Comparison of ENCODE assay signal across 8 mouse cellular contexts in genomic region chr4:99660073-99660611, GRCm38 (mm10). TPM values are rescaled to one million over a fixed set of nuclear protein-coding genes. Genes with fewer than 3 reads are reported as not detected.
DNase-seq lines count a peak whose midpoint lies in the region; ATAC-seq lines count a peak whose summit lies in the region.

No protein-coding gene starts in this region.

- H3K4me3 ChIP-seq in megakaryocyte, embryonic 14.5 days (replicated peaks) = peak overlapping the region; percentile 88
- H3K4me3 ChIP-seq in intestine, embryonic 15.5 days (replicated peaks) = no peak overlapping the region

- H3K9ac ChIP-seq in intestine, embryonic 15.5 days = no peak overlapping the region

- H3K36me3 ChIP-seq in megakaryocyte, embryonic 14.5 days (replicated peaks; ENCODE audit: low read length) = no peaks in the 10 kb centered on the region
- H3K36me3 ChIP-seq in intestine, embryonic 15.5 days = no peaks in the 10 kb centered on the region

- peaks cover 26% of the 10 kb centered on the region for H3K9me3 ChIP-seq in megakaryocyte, embryonic 14.5 days
- no peaks in the 10 kb centered on the region for H3K9me3 ChIP-seq in intestine, embryonic 15.5 days

- no peak overlapping the region for H3K27ac ChIP-seq in intestine, embryonic 15.5 days

- H3K4me1 ChIP-seq in megakaryocyte, embryonic 14.5 days = peaks cover 57% of the 10 kb centered on the region
- peaks cover 25% of the 10 kb centered on the region for H3K4me1 ChIP-seq in intestine, embryonic 15.5 days (replicated peaks)

- no peak for ATAC-seq in megakaryocyte, adult 5-6 weeks (ENCODE audit: poor library complexity, severe bottlenecking)
- ATAC-seq in intestine, embryonic 15.5 days = no peak

- 0 out of 2 replicates have a peak overlapping the region, but pooled peaks have one; percentile 3 for H3K4me2 ChIP-seq in intestine, embryonic 15.5 days (replicated peaks)

- under 1% methylated on average over 20 of the region's 20 CpGs for whole genome bisulfite sequencing in intestine, embryonic 15.5 days

- DNase-seq in cerebellum, adult 8-10 months = peak; percentile 33
- DNase-seq in cerebellum, adult 11-12 months = no peak
- DNase-seq in thymus, postnatal 25 days = no peak
- DNase-seq in MN1 (ENCODE audit: low spot score) = no peak
- DNase-seq in gastrocnemius, adult 8-10 months (ENCODE audit: low spot score in 2 of 2) = no peak

- H3K27me3 ChIP-seq in megakaryocyte, embryonic 14.5 days (replicated peaks) = peaks cover 93% of the 10 kb centered on the region
- peaks cover 76% of the 10 kb centered on the region for H3K27me3 ChIP-seq in intestine, embryonic 15.5 days (replicated peaks)

RNA-seq across cellular contexts. Expression of gene Foxd3, which starts 4.0 kb away (rescaled TPM):
- polyA plus RNA-seq in megakaryocyte, embryonic 14.5 days (2012; ENCODE audit: insufficient read depth, low replicate concordance) = not detected in 2 replicates
- not detected in 2 replicates for total RNA-seq in megakaryocyte, adult 5-6 weeks (2015)
- total RNA-seq in megakaryocyte, adult 5-6 weeks (2017) = not detected in 2 replicates
- 0.83 and 1.3 TPM in 2 replicates for polyA plus RNA-seq in intestine, embryonic 15.5 days (2015; fragmentation: Nextera tagmentation; extraction: Ambion mirVana)
- 1 to 10 TPM in 3 of 4 experiments, under 1 TPM in 1; 0.79 to 1.5 (median 1.2) TPM for total RNA-seq in gastrocnemius, adult 8-10 months (2022)

RNA-seq across cellular contexts. Expression of gene Alg6, which starts 55.3 kb away (rescaled TPM):
- not detected in 2 replicates for polyA plus RNA-seq in megakaryocyte, embryonic 14.5 days (2012; ENCODE audit: insufficient read depth, low replicate concordance)
- 13.0 and 17.3 TPM in 2 replicates for total RNA-seq in megakaryocyte, adult 5-6 weeks (2015)
- 7.1 and 14.6 TPM in 2 replicates for total RNA-seq in megakaryocyte, adult 5-6 weeks (2017)
- polyA plus RNA-seq in intestine, embryonic 15.5 days (2015; fragmentation: Nextera tagmentation; extraction: Ambion mirVana) = 19.5 and 24.6 TPM in 2 replicates
- total RNA-seq in gastrocnemius, adult 8-10 months (2022) = 1 to 10 TPM; 4.3 to 8.4 (median 6.1) TPM
